Mouse (Mus musculus) stomach, postnatal 0 days (tissue): Measurements from ENCODE around the gene Mfge8.

ENCODE experiments used
- CTCF ChIP-seq: IDR thresholded peaks from 2 replicates; pipeline ENCODE4 v1.5.1; 2016; ENCODE audit warnings: antibody characterized with exemption, low read depth, mild to moderate bottlenecking, moderate library complexity
- EP300 ChIP-seq: optimal IDR thresholded peaks from 2 replicates; pipeline ENCODE3; 2016; ENCODE audit warnings: antibody characterized with exemption

DNA sequence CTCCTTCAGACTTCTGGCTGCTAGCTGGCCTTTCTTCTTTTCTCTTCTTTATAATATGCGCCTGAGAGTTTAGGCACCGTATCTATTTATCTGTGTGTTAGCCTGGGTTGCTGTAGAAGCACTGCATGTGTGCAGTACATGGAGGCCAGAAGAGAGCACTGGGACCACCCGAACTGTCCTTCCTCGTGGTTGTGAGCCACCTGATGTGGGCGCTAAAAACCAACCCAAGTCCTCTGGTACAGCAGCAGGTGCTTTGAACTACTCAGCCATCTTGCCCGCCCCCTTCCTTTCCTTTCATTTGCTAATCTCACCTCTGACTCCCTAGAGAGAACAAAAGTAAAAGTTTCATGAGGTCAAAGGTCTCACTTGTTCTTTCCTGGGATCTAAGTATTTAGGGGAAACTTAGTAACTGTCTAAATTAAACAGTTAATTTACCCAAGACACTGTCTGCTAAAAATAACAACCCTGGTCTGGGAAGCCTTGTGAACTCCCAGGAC is 9.5 kb downstream of the Mfge8 start:
- TF ChIP-seq EP300 (no peak), CTCF (no peak)
